In the genomic region with DNA sequence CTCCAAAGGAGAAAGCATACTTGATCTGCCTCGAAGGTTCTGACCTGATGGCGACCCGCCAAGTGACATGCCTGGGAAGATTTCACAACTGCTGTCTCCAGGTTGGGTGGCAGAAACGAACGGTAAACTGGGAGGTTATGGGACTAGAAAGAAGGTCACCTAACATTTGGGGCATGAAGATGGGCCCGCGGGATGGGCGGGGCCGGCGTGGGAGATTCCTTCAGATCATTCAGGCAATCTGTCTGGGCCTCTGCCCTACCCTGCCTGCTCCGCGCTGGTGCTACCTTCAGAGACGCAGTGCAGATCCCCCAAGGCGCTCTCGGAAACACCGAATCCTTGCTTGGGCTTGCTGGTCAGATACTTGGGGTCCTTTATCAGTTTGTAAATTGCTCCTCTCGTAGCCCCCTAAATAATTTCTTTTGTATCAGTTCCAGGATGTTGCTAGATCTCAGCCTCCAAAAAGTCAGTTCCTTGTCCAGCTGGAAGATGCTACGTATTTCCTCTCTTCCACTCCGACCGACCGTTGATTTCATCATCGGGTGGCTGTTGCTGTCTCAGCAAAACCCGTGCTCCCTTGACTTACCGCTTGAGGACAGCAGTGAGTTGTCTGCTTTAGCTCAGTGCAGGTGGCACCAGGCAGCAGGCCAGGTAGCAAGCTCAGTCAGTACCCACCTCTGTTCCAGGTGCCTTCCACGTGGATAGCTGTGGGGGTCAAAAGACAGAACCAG, we compare ENCODE assay signal across 8 mouse cellular contexts. TPM values are rescaled to one million over a fixed set of nuclear protein-coding genes. Genes with fewer than 3 reads are reported as not detected.
DNase-seq lines count a peak whose midpoint lies in the region; ATAC-seq and TF ChIP-seq lines count a peak whose summit lies in the region.

No protein-coding gene starts in this region.

- 3% methylated on average over 25 of the region's 25 CpGs for WGBS in heart, embryonic 11.5 days (ENCODE audit: insufficient replicate concordance)
- WGBS in kidney, embryonic 15.5 days = 4% methylated on average over 25 of the region's 25 CpGs
- WGBS in midbrain, postnatal 0 days = 7% methylated on average over 25 of the region's 25 CpGs

- peak; percentile 48 for TF ChIP-seq CTCF in gastrocnemius, adult 2 months (IDR thresholded peaks at IDR 0.05)
- peak; percentile 92 for TF ChIP-seq CTCF in midbrain, postnatal 0 days (IDR thresholded peaks at IDR 0.05)

- peak overlapping the region; percentile 58 for H3K4me3 ChIP-seq in gastrocnemius, adult 2 months
- peak overlapping the region; percentile 26 for H3K4me3 ChIP-seq in heart, embryonic 11.5 days (ENCODE audit: low read depth, low read length)
- H3K4me3 ChIP-seq in kidney, embryonic 15.5 days (replicated peaks) = peak overlapping the region; percentile 21
- H3K4me3 ChIP-seq in midbrain, postnatal 0 days (ENCODE audit: low read depth, low read length) = peak overlapping the region; percentile 36

- no peaks in the 10 kb centered on the region for H3K36me3 ChIP-seq in heart, embryonic 11.5 days (ENCODE audit: control insufficient read depth, insufficient read depth, low read length)
- H3K36me3 ChIP-seq in kidney, embryonic 15.5 days = no peaks in the 10 kb centered on the region
- H3K36me3 ChIP-seq in midbrain, postnatal 0 days (ENCODE audit: insufficient read depth, low read length) = no peaks in the 10 kb centered on the region
- H3K36me3 ChIP-seq in splenic B cell, adult 2 months (ENCODE audit: control insufficient read depth, insufficient read depth, low read length, poor library complexity, severe bottlenecking) = no peaks in the 10 kb centered on the region

- peak overlapping the region; percentile 21; the same call in 1 of the 2 replicates for H3K27ac ChIP-seq in gastrocnemius, adult 2 months
- no peak overlapping the region for H3K27ac ChIP-seq in heart, embryonic 11.5 days (ENCODE audit: low read depth, low read length)
- H3K27ac ChIP-seq in kidney, embryonic 15.5 days = no peak overlapping the region
- no peak overlapping the region for H3K27ac ChIP-seq in midbrain, postnatal 0 days (ENCODE audit: low read depth, low read length)

- H3K4me2 ChIP-seq in heart, embryonic 11.5 days = peak overlapping the region; percentile 62
- peak overlapping the region; percentile 54 for H3K4me2 ChIP-seq in kidney, embryonic 15.5 days
- peak overlapping the region; percentile 61 for H3K4me2 ChIP-seq in midbrain, postnatal 0 days (ENCODE audit: low read depth, low read length, poor library complexity, severe bottlenecking)

- peak; percentile 49 for DNase-seq in gastrocnemius, adult 2 months
- DNase-seq in gastrocnemius, postnatal 10 days = no peak
- peak; percentile 80 to 89 for DNase-seq in cerebellum, postnatal 25 days
- DNase-seq in liver = peak; percentile 48
- peak; percentile 80 for DNase-seq in midbrain, postnatal 0 days (ENCODE audit: low spot score)
- peak; percentile 84 for DNase-seq in splenic B cell, adult 2 months (ENCODE audit: low read depth, low spot score)

- no peaks in the 10 kb centered on the region for H3K27me3 ChIP-seq in heart, embryonic 11.5 days (ENCODE audit: control insufficient read depth, insufficient read depth, low read length)
- peaks cover 3% of the 10 kb centered on the region; the same call in 1 of the 2 replicates for H3K27me3 ChIP-seq in kidney, embryonic 15.5 days
- no peaks in the 10 kb centered on the region for H3K27me3 ChIP-seq in midbrain, postnatal 0 days (ENCODE audit: insufficient read depth, low read length)
- H3K27me3 ChIP-seq in splenic B cell, adult 2 months (ENCODE audit: control insufficient read depth, insufficient read depth, low read length, poor library complexity, severe bottlenecking) = no peaks in the 10 kb centered on the region

- no peaks in the 10 kb centered on the region for H3K9me3 ChIP-seq in heart, embryonic 11.5 days (replicated peaks; ENCODE audit: control insufficient read depth, low read length)
- no peaks in the 10 kb centered on the region for H3K9me3 ChIP-seq in kidney, embryonic 15.5 days (replicated peaks)
- H3K9me3 ChIP-seq in midbrain, postnatal 0 days (ENCODE audit: low read length) = no peaks in the 10 kb centered on the region

- H3K9ac ChIP-seq in heart, embryonic 11.5 days (ENCODE audit: low read depth, low read length) = 0 out of 2 replicates have a peak overlapping the region, but pooled peaks have one; percentile 7
- H3K9ac ChIP-seq in kidney, embryonic 15.5 days = no peak overlapping the region
- H3K9ac ChIP-seq in midbrain, postnatal 0 days (replicated peaks; ENCODE audit: low read length, poor library complexity, severe bottlenecking) = peak overlapping the region; percentile 48

- intact Hi-C loops in gastrocnemius, adult 2 months (cut with DNase I) = no loop called here

- peaks cover 3% of the 10 kb centered on the region; the same call in 1 of the 2 replicates for H3K4me1 ChIP-seq in heart, embryonic 11.5 days (ENCODE audit: control insufficient read depth, insufficient read depth, low read length)
- H3K4me1 ChIP-seq in kidney, embryonic 15.5 days = peaks cover 10% of the 10 kb centered on the region
- H3K4me1 ChIP-seq in midbrain, postnatal 0 days (ENCODE audit: insufficient read depth, low read length) = 0 out of 2 replicates have a peak, but pooled peaks cover 5% of the 10 kb centered on the region

- ATAC-seq in heart, embryonic 11.5 days (replicated peaks; ENCODE audit: insufficient number of reproducible peaks, low FRiP score, low TSS enrichment) = 0 out of 2 replicates have a peak, but pooled peaks have one; percentile 42
- peak; percentile 58 for ATAC-seq in kidney, embryonic 15.5 days (replicated peaks; ENCODE audit: low FRiP score)
- peak; percentile 84 for ATAC-seq in midbrain, postnatal 0 days (ENCODE audit: low FRiP score)

RNA-seq across cellular contexts. Expression of a gene that starts 12.6 kb away (rescaled TPM):
- not detected for total RNA-seq in gastrocnemius, adult 2 months (2021)
- total RNA-seq in gastrocnemius, postnatal 10 days (2021) = not detected
- not detected in 2 replicates for polyA plus RNA-seq in heart, embryonic 11.5 days (2014; fragmentation: Nextera tagmentation; extraction: Ambion mirVana)
- not detected in 2 replicates for polyA plus RNA-seq in kidney, embryonic 15.5 days (2015; fragmentation: Nextera tagmentation; extraction: Ambion mirVana)
- total RNA-seq in midbrain, postnatal 0 days (2014; rRNA removed) = not detected in 2 replicates
- not detected in 2 replicates for polyA plus RNA-seq in midbrain, postnatal 0 days (2015; fragmentation: Nextera tagmentation; extraction: Ambion mirVana)

RNA-seq across cellular contexts. Expression of a gene that starts 26.1 kb away (rescaled TPM):
- total RNA-seq in gastrocnemius, adult 2 months (2021) = 1 to 10 TPM; 1.8 to 2.3 TPM
- 1 to 10 TPM; 4.3 to 8.6 TPM for total RNA-seq in gastrocnemius, postnatal 10 days (2021)
- 7.4 and 10.4 TPM in 2 replicates for polyA plus RNA-seq in heart, embryonic 11.5 days (2014; fragmentation: Nextera tagmentation; extraction: Ambion mirVana)
- polyA plus RNA-seq in kidney, embryonic 15.5 days (2015; fragmentation: Nextera tagmentation; extraction: Ambion mirVana) = 18.2 and 19.9 TPM in 2 replicates
- total RNA-seq in midbrain, postnatal 0 days (2014; rRNA removed) = 5.6 TPM in 1 of 2 replicates, not detected in the other
- 4.7 and 5.1 TPM in 2 replicates for polyA plus RNA-seq in midbrain, postnatal 0 days (2015; fragmentation: Nextera tagmentation; extraction: Ambion mirVana)

RNA-seq across cellular contexts. Expression of a gene that starts 46.0 kb away (rescaled TPM):
- 10 to 100 TPM in 1 of 2 experiments, 1 to 10 TPM in 1; 8.7 to 14.0 TPM for total RNA-seq in gastrocnemius, adult 2 months (2021)
- 10 to 100 TPM; 19.0 to 20.6 TPM for total RNA-seq in gastrocnemius, postnatal 10 days (2021)
- polyA plus RNA-seq in heart, embryonic 11.5 days (2014; fragmentation: Nextera tagmentation; extraction: Ambion mirVana) = 73.0 and 80.8 TPM in 2 replicates
- 88.7 and 94.9 TPM in 2 replicates for polyA plus RNA-seq in kidney, embryonic 15.5 days (2015; fragmentation: Nextera tagmentation; extraction: Ambion mirVana)
- total RNA-seq in midbrain, postnatal 0 days (2014; rRNA removed) = 17.8 and 22.1 TPM in 2 replicates
- polyA plus RNA-seq in midbrain, postnatal 0 days (2015; fragmentation: Nextera tagmentation; extraction: Ambion mirVana) = 41.9 and 42.3 TPM in 2 replicates

RNA-seq across cellular contexts. Expression of a gene that starts 46.2 kb away (rescaled TPM):
- total RNA-seq in gastrocnemius, adult 2 months (2021) = 10 to 100 TPM; 10.8 to 13.6 TPM
- 10 to 100 TPM; 15.2 to 15.4 TPM for total RNA-seq in gastrocnemius, postnatal 10 days (2021)
- 49.0 and 49.8 TPM in 2 replicates for polyA plus RNA-seq in heart, embryonic 11.5 days (2014; fragmentation: Nextera tagmentation; extraction: Ambion mirVana)
- polyA plus RNA-seq in kidney, embryonic 15.5 days (2015; fragmentation: Nextera tagmentation; extraction: Ambion mirVana) = 52.2 and 53.1 TPM in 2 replicates
- total RNA-seq in midbrain, postnatal 0 days (2014; rRNA removed) = 36.7 and 41.1 TPM in 2 replicates
- 57.5 and 58.9 TPM in 2 replicates for polyA plus RNA-seq in midbrain, postnatal 0 days (2015; fragmentation: Nextera tagmentation; extraction: Ambion mirVana)

RNA-seq across cellular contexts. Expression of a gene that starts 49.8 kb away (rescaled TPM):
- not detected for total RNA-seq in gastrocnemius, adult 2 months (2021)
- not detected for total RNA-seq in gastrocnemius, postnatal 10 days (2021)
- polyA plus RNA-seq in heart, embryonic 11.5 days (2014; fragmentation: Nextera tagmentation; extraction: Ambion mirVana) = 0.50 and 1.00 TPM in 2 replicates
- not detected in 2 replicates for polyA plus RNA-seq in kidney, embryonic 15.5 days (2015; fragmentation: Nextera tagmentation; extraction: Ambion mirVana)
- total RNA-seq in midbrain, postnatal 0 days (2014; rRNA removed) = not detected in 2 replicates
- 0.44 and 1.2 TPM in 2 replicates for polyA plus RNA-seq in midbrain, postnatal 0 days (2015; fragmentation: Nextera tagmentation; extraction: Ambion mirVana)
